Mouse (Mus musculus): Measurements from ENCODE around the gene Klhdc9. TPM values are rescaled to one million over a fixed set of nuclear protein-coding genes. Genes with fewer than 3 reads are reported as not detected.
"Not testable (repeated sequence)": the region's sequence is repeated elsewhere in the genome, so short reads cannot be mapped to it uniquely, and the experiment has no call there.

Klhdc9 gene
- total RNA-seq, 1 experiment from 2014 or later = 3.1 TPM

- no peak for DNase-seq
Measured at GRCm38 (mm10) chr1:171356814-171357213, 3.8 kb downstream of the Klhdc9 start.

- peak; percentile 48 for DNase-seq
Measured at GRCm38 (mm10) chr1:171355812-171356340, 4.7 kb downstream of the Klhdc9 start.

GRCm38 (mm10) chr1:171349210-171349609 lies 11.4 kb downstream of the Klhdc9 start:
- DNase-seq = no peak

GRCm38 (mm10) chr1:171348665-171349064 lies 11.9 kb downstream of the Klhdc9 start:
- peak; percentile 31 for DNase-seq

GRCm38 (mm10) chr1:171346095-171346450 lies 14.5 kb downstream of the Klhdc9 start:
- DNase-seq = no peak

GRCm38 (mm10) chr1:171345225-171346094 lies 15.1 kb downstream of the Klhdc9 start, which contains the start of the genes Nit1 and Pfdn2:
Nit1 (minus strand) TSS chr1:171345646.
Pfdn2 (plus strand) TSS chr1:171345670.
- peak; percentile 97 for DNase-seq

GRCm38 (mm10) chr1:171344715-171345114 lies 15.9 kb downstream of the Klhdc9 start:
- DNase-seq = no peak

GRCm38 (mm10) chr1:171343922-171344677 lies 16.5 kb downstream of the Klhdc9 start:
- peak; percentile 75 for DNase-seq

GRCm38 (mm10) chr1:171342262-171343207 lies 18.1 kb downstream of the Klhdc9 start:
- no peak for DNase-seq

- DNase-seq = no peak
Measured at GRCm38 (mm10) chr1:171330216-171330560, 30.4 kb downstream of the Klhdc9 start.

- peak; percentile 90 for DNase-seq
Measured at GRCm38 (mm10) chr1:171329433-171330215, 31.0 kb downstream of the Klhdc9 start.

- DNase-seq = peak; percentile 94
Measured at GRCm38 (mm10) chr1:171328839-171329432, 31.7 kb downstream of the Klhdc9 start, which contains the start of gene Dedd. Dedd (plus strand) TSS chr1:171329145.

- DNase-seq = peak; percentile 33
Measured at GRCm38 (mm10) chr1:171328244-171328643, 32.4 kb downstream of the Klhdc9 start.

- not testable (repeated sequence) for DNase-seq
Measured at GRCm38 (mm10) chr1:171326588-171326987, 34.0 kb downstream of the Klhdc9 start.

GRCm38 (mm10) chr1:171325571-171325970 lies 35.0 kb downstream of the Klhdc9 start:
- DNase-seq = no peak

GRCm38 (mm10) chr1:171322012-171322411 lies 38.6 kb downstream of the Klhdc9 start:
- no peak for DNase-seq

GRCm38 (mm10) chr1:171321415-171321814 lies 39.2 kb downstream of the Klhdc9 start:
- peak; percentile 47 for DNase-seq

GRCm38 (mm10) chr1:171320151-171320550 lies 40.4 kb downstream of the Klhdc9 start:
- DNase-seq = no peak

- DNase-seq = no peak
Measured at GRCm38 (mm10) chr1:171319748-171320147, 40.9 kb downstream of the Klhdc9 start.

GRCm38 (mm10) chr1:171309321-171309720 lies 51.3 kb downstream of the Klhdc9 start:
- DNase-seq = no peak
